Mouse (Mus musculus): ENCODE measurements around the gene Inf2.

The Inf2 gene

GRCm38 (mm10) chr12:112588426-112589256 lies at the start of gene Inf2:
Gene Inf2 (plus strand): TSS chr12:112588784.
- DNase-seq (ENCODE audit: low read depth, low spot score), result peak; percentile 38

DNA sequence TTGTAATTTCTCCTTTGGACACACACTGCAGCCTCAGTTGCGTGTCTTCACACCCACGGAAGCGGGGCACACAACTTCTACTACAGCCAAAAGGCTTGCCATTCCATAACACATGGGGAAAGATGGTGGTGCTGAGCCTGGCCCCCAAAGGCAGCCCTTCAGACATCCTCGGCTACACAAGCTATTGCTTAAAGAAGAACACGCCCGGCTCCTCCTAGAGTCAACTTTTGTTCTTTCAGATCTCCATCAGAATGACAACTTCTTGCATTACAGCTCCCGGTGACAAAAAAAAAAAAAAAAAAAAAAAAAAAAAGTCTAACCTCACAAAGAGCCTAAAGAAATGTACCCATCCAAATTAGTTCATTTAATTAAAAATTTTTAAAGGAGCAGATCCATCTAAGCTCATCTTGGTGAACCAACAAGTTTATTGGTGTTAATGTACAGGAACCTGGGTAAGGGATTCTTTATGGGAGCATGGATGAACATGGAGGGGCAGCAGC lies 49.1 kb upstream of the Inf2 start:
- no peak for DNase-seq (ENCODE audit: low read depth, low spot score)

DNA sequence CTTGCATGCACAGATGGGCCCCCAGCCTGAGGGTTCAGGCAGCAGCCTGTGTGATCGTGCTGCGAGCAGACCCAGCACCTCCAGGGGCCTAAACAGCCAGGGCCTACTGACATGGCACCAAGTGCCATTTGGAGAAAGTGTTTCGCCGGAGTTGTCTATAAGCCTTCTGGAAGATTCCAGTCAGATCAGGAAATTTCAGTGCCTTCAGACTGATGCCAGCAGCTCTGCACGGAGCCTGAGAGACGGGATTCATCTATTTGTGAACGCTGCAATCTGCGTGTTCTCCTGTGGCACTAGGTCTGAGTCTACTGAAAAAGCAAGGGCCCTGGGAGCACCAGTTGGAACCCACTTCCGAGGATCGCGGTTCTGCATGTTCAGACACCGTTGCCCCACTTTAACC lies 48.3 kb upstream of the Inf2 start:
- DNase-seq (ENCODE audit: low read depth, low spot score), result no peak

GRCm38 (mm10) chr12:112541483-112542091 lies 47.0 kb upstream of the Inf2 start:
- no peak for DNase-seq (ENCODE audit: low read depth, low spot score)

- DNase-seq (ENCODE audit: low read depth, low spot score), result no peak
Measured at GRCm38 (mm10) chr12:112542257-112542919, 46.2 kb upstream of the Inf2 start.

DNA sequence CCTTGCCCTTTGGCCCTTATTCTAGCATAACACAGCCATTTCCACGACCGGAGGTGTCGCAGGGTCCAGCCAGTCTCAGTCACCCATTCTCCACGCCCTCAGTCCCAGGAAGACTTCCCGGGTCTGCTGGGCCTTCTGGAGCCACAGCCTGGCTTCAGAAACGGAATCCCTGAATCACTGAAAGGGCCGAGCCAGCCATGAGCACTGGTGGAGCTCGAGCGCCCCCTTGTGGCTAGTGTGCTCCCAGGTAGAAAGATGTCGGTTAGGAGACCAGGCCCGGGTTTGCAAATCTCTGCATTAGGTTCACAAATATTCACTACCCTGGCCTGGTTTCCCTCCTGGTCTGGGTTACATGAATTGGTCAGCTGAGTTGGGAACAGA lies 45.7 kb upstream of the Inf2 start:
- DNase-seq (ENCODE audit: low read depth, low spot score), result peak; percentile 59

DNA sequence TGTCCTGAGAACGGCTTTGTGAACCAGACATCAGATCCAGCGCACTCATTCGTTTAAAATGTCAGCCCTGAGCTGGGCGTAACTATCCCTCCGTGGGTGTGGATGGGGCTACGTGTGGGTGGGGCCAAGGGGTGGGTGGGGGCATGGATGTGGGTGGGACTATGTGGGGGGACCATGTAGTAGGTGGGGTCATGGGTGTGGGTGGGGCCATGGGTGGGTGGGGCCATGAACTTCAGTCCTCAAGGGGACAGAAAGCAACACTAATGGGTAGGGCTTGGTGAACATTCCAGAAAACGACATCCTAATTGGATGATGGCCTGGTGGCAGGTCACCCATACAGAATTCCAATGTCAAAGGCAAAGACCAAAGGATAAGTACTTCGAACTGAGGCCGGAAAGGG lies 44.6 kb upstream of the Inf2 start:
- no peak for DNase-seq (ENCODE audit: low read depth, low spot score)

- no peak for DNase-seq (ENCODE audit: low read depth, low spot score)
Measured at GRCm38 (mm10) chr12:112544946-112545701, 43.5 kb upstream of the Inf2 start.

GRCm38 (mm10) chr12:112546110-112546509 lies 42.5 kb upstream of the Inf2 start:
- DNase-seq (ENCODE audit: low read depth, low spot score), result no peak

GRCm38 (mm10) chr12:112549287-112549686 lies 39.3 kb upstream of the Inf2 start:
- DNase-seq (ENCODE audit: low read depth, low spot score), result no peak

GRCm38 (mm10) chr12:112551861-112552375 lies 36.7 kb upstream of the Inf2 start:
- DNase-seq (ENCODE audit: low read depth, low spot score), result peak; percentile 68

GRCm38 (mm10) chr12:112552520-112552919 lies 36.1 kb upstream of the Inf2 start:
- DNase-seq (ENCODE audit: low read depth, low spot score), result no peak

DNA sequence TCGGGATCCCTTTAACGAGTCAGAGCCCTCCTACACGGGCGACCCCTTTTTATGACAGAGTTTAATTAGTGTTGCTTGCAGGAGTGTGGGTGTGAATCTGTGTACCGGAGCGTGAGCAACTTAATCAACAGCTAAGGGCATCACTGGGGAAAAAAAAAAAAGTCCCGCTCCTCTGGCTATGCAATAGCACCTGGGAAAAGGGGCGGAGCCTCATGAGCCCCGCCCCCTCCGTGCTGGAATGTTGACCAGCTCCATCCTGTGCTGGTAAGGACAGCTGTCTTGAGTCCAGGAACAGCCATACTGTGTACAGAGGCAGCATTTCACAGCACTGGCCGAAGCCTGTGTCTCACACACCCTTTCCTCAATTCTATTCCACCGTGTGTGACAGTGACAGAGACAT lies 33.7 kb upstream of the Inf2 start:
- no peak for DNase-seq (ENCODE audit: low read depth, low spot score)

DNA sequence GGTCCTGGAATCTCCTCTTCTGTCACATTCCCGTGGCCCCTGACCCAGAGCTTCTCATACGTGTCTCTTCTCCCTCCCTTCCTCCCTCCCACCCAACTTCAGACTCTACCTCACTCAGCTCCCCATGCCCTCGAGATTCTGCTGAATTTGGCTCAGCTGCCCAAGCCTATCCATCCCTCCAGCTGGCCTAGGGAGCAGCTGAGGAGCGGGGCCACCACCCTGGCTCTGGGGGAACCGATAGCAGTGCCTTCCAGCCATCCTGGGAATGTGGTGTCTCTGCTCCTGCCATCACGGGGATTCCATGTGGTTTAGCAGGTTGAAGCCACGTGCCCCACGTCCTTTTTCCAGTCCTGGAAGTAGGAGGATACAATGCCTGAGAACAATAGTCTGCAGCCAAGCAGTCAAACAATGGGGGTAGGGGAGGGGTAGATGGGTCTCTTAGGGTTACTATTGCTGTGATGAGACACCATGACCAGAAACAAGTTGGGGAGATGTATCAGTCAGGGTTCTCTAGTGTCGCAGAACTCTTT lies 32.0 kb upstream of the Inf2 start:
- no peak for DNase-seq (ENCODE audit: low read depth, low spot score)

GRCm38 (mm10) chr12:112557219-112557618 lies 31.4 kb upstream of the Inf2 start:
- DNase-seq (ENCODE audit: low read depth, low spot score), result no peak

DNA sequence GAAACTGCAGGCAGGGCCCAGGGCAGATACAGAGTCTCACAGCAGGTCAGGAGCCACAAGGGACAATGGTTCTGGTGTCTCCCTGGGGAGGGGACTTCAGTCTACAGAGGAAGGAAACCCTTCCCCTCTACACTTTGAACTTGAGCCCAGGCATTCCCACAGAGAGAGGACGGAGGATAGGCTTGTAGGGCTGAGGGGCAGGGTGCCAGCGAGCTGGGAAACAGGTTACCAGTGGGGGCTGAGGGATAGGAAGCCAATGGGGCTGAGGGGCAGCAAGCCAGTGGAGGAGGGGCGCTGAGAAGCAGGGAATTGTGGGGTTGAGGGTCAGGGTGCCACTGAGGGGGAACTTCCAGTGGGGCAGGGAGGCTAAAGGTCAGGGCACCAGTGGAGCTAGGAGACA lies 29.4 kb upstream of the Inf2 start:
- no peak for DNase-seq (ENCODE audit: low read depth, low spot score)

DNA sequence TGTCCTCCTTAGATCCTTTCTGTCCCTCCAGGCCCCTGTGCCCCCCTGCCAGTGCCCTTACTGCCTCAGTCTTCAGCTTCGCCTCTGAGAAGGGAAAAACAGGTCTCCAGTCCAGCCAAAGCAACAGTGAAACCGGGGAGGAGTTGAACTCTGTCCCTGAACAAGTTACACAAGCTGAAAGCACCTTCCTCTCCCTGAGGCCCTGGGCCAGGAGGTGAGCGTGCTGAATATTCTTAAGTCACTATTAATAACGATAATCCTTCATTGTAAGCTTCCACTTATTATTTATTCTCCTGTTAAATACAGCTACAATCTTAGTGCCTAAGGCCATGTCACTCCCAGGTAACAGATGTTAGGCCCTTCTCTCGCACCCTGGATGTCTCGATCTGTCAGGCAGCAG lies 28.9 kb upstream of the Inf2 start:
- DNase-seq (ENCODE audit: low read depth, low spot score), result no peak

DNA sequence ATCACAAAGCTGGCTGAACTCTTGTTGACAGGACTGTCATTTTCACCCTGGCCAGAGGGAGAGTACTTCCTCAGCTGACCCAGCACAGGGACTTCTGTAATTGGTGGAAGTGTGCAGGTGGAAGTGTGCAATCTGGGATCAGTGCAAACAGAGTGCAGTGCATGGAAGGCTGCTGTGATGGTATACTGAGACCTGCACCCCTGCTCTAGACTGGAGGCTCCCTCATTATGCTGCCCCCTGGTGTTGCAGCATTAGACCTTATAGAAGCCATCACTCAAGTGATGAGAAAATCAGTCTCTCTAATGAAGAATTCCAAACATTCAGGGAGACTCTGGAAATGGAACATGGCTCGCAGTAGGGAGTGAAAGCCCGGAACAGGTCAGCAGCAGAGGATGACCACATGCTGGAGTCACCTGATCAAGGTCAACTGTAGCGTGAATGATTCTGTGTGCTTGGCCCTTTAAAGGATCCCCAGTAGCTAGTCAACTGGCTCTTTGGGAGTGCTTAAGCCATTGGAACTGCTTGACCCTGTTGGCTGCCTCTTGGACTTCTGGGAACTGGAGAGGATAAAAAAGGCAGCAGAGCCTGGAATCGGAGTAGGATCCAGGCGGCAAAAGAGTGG lies 28.3 kb upstream of the Inf2 start:
- DNase-seq (ENCODE audit: low read depth, low spot score), result no peak

DNA sequence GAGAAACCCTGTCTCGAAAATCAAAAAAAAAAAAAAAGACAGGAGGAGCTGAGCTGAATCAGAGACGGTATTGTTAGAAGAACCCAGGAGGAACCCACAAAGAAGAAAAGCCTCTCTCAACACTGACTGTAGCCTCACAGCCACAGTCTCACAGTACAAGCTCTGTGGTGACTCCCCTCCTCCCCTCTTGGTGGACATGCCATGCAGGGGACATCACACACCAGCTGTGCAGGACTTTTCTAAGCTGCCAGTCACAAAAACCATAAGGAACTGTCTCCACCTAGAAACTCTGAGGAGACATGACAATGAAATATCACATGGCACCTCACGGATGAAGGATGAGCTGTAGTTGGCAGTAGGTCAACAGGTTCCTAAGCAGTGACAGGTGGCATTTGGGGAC lies 27.4 kb upstream of the Inf2 start:
- no peak for DNase-seq (ENCODE audit: low read depth, low spot score)

DNA sequence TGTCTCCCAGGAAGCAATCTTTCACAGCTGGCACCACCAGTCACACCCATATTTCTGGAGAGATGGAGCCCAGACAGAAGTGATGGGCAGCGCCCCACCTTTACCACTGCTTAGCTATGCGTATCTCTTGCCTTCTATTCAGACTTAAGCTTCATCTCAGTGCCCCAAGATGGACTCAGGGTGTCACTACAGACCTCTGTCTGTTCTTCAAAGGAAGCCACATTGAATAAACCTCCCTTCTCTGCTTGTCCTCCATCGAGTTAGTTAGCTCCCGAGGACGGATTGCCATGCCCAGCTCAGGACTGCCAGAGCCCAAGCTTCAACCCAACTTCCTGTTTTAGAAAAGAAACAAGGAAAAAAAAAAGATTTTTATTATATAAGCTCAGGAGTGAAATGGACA lies 26.1 kb upstream of the Inf2 start:
- no peak for DNase-seq (ENCODE audit: low read depth, low spot score)

GRCm38 (mm10) chr12:112563011-112563410 lies 25.6 kb upstream of the Inf2 start:
- no peak for DNase-seq (ENCODE audit: low read depth, low spot score)

Data from WW6 (cell line).